Mouse (Mus musculus): ENCODE results near the gene Olfr552.

DNA sequence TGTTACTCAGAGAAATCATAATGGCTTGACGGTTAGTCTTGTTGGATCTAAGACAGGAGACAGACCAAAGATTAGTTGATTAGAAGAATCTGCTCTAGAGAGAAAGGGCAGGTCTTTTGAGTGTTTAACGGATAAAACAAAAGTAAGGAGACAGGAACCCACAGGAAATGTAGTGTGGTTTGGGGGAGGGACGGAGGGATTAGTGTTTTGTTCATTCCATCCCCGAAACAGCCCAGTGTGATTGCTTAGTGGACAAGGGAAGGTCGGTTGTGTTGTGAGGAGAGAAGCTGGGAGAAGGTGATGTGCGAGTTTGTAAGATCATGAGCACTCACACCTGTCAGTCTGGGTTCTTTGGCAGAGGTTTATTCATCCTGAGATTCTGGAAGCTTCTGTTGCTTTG is 21.6 kb upstream of the Olfr552 start:
- TF ChIP-seq CTCF (IDR thresholded peaks at IDR 0.05) = no peak
- no peak for TF ChIP-seq EP300 (IDR thresholded peaks at IDR 0.05)

Measured in lung, postnatal 0 days (tissue).